Mouse (Mus musculus): ENCODE results near the gene Amer2.

GRCm38 (mm10) chr14:60345326-60345876 lies 27.7 kb upstream of the Amer2 start:
- TF ChIP-seq CTCF (conservative IDR thresholded peaks at IDR 0.05; ENCODE audit: low read length) (no peak), NANOG (IDR thresholded peaks at IDR 0.05; ENCODE audit: borderline replicate concordance, low read length) (no peak), POU5F1 (IDR thresholded peaks at IDR 0.05; ENCODE audit: borderline replicate concordance, low read length) (no peak)
